Mouse (Mus musculus) CH12.LX (cell line): ENCODE data around the gene Tjp3. TPM values are rescaled to one million over a fixed set of nuclear protein-coding genes. Genes with fewer than 3 reads are reported as not detected.

ENCODE experiments used
- DNase-seq: peaks from one replicate; pipeline ENCODE4 v3.0.0-alpha.2; 2013; ENCODE audit errors: extremely low read depth
- H3K27ac ChIP-seq: 2 replicates; pipeline ENCODE4 v1.5.1; 2012; ENCODE audit warnings: low read depth, mild to moderate bottlenecking, control low read depth, moderate library complexity; ENCODE audit not compliant: insufficient read depth
- H3K27me3 ChIP-seq: replicated peaks from 2 replicates; pipeline ENCODE3; 2012; ENCODE audit warnings: inconsistent platforms
- H3K36me3 ChIP-seq, 2 experiments: replicated peaks in 1 of 2; 2 replicates each; pipeline versions ENCODE3 to v1.6.1; 2012; ENCODE audit warnings: inconsistent platforms in 1 of 2, low read length in 1 of 2, mild to moderate bottlenecking in 1 of 2, mixed read lengths in 1 of 2, moderate library complexity in 1 of 2; ENCODE audit not compliant: control insufficient read depth in 1 of 2, insufficient read depth in 1 of 2
- H3K4me1 ChIP-seq, 2 experiments: 2 replicates each; pipeline ENCODE4 v1.6.1; 2012; ENCODE audit warnings: inconsistent platforms in 1 of 2, moderate library complexity in 1 of 2; ENCODE audit not compliant: insufficient read depth in 2 of 2, control insufficient read depth in 1 of 2
- H3K4me2 ChIP-seq: 2 replicates; pipeline ENCODE4 v1.6.1; 2012; ENCODE audit warnings: low read depth, mild to moderate bottlenecking, control low read depth; ENCODE audit not compliant: poor library complexity, insufficient read depth, severe bottlenecking
- H3K4me3 ChIP-seq, 3 experiments: fragments of 150-350 bp in 1 of 3; sonication (generic) in 1 of 3; replicated peaks in 1 of 3; 2 replicates each; pipeline versions ENCODE3 to v1.5.1; 2011 to 2012; ENCODE audit warnings: low read depth in 2 of 3, low read length in 2 of 3, mild to moderate bottlenecking in 2 of 3, moderate library complexity in 2 of 3, control low read depth in 1 of 3, improper control_type of control experiment in 1 of 3, inconsistent platforms in 1 of 3, mixed read lengths in 1 of 3; ENCODE audit not compliant: poor library complexity in 1 of 3
- H3K79me2 ChIP-seq: replicated peaks from 2 replicates; pipeline ENCODE4 v1.6.1; 2012; ENCODE audit warnings: mild to moderate bottlenecking, moderate library complexity; ENCODE audit not compliant: control insufficient read depth, poor library complexity, insufficient read depth, severe bottlenecking; ENCODE audit errors: extremely low read depth
- H3K9ac ChIP-seq: 2 replicates; pipeline ENCODE4 v1.6.1; 2012; ENCODE audit warnings: low read depth, mild to moderate bottlenecking, control low read depth, moderate library complexity; ENCODE audit not compliant: insufficient read depth
- H3K9me3 ChIP-seq: replicated peaks from 2 replicates; pipeline ENCODE3; 2012; ENCODE audit warnings: low read length, inconsistent platforms, mixed read lengths
- BHLHE40 ChIP-seq: IDR thresholded peaks from 2 replicates; pipeline ENCODE4 v1.6.1; 2011; ENCODE audit warnings: mild to moderate bottlenecking, low read depth, low read length, improper control_type of control experiment
- CHD1 ChIP-seq: IDR thresholded peaks from 2 replicates; pipeline ENCODE4 v1.6.1; 2012; ENCODE audit warnings: low read depth, low read length, improper control_type of control experiment, inconsistent platforms
- CHD2 ChIP-seq: IDR thresholded peaks from 2 replicates; pipeline ENCODE4 v1.6.1; 2011; ENCODE audit warnings: low read length, improper control_type of control experiment
- CTCF ChIP-seq, 2 experiments: IDR thresholded peaks in 1 of 2; conservative IDR thresholded peaks in 1 of 2; 2 replicates each; pipeline ENCODE4 v1.5.1; 2011 to 2012; ENCODE audit warnings: low read depth in 2 of 2, low read length in 2 of 2, improper control_type of control experiment in 1 of 2, inconsistent platforms in 1 of 2, mild to moderate bottlenecking in 1 of 2, moderate library complexity in 1 of 2
- E2F4 ChIP-seq: IDR thresholded peaks from 2 replicates; pipeline ENCODE4 v1.6.1; 2011; ENCODE audit warnings: low read depth, low read length, improper control_type of control experiment; ENCODE audit not compliant: insufficient replicate concordance
- KAT2A ChIP-seq: IDR thresholded peaks from 2 replicates; pipeline ENCODE4 v1.6.1; 2012; ENCODE audit warnings: low read length, improper control_type of control experiment, inconsistent platforms; ENCODE audit not compliant: insufficient replicate concordance
- MAX ChIP-seq: IDR thresholded peaks from 2 replicates; pipeline ENCODE4 v1.6.1; 2011; ENCODE audit warnings: low read length, improper control_type of control experiment
- MAZ ChIP-seq: IDR thresholded peaks from 2 replicates; pipeline ENCODE4 v1.6.1; 2012; ENCODE audit warnings: low read depth, mild to moderate bottlenecking, inconsistent platforms, low read length, improper control_type of control experiment, moderate library complexity
- MXI1 ChIP-seq: IDR thresholded peaks from 2 replicates; pipeline ENCODE4 v1.6.1; 2011; ENCODE audit warnings: mild to moderate bottlenecking, low read depth, low read length, improper control_type of control experiment
- MYC ChIP-seq: IDR thresholded peaks from 2 replicates; pipeline ENCODE4 v1.6.1; 2011; ENCODE audit warnings: low read depth, mild to moderate bottlenecking, improper control_type of control experiment, low read length
- NRF1 ChIP-seq: IDR thresholded peaks from 2 replicates; pipeline ENCODE4 v1.6.1; 2014; ENCODE audit warnings: low read depth, mild to moderate bottlenecking, inconsistent platforms, low read length, improper control_type of control experiment, moderate library complexity
- RAD21 ChIP-seq: IDR thresholded peaks from 2 replicates; pipeline ENCODE4 v1.6.1; 2011; ENCODE audit warnings: low read depth, mild to moderate bottlenecking, low read length, improper control_type of control experiment, moderate library complexity
- RCOR1 ChIP-seq: conservative IDR thresholded peaks from 2 replicates; pipeline ENCODE4 v1.6.1; 2012; ENCODE audit warnings: low read depth, mild to moderate bottlenecking, inconsistent platforms, low read length, improper control_type of control experiment
- SMC3 ChIP-seq: IDR thresholded peaks from 2 replicates; pipeline ENCODE4 v1.6.1; 2011; ENCODE audit warnings: low read depth, low read length, improper control_type of control experiment
- TBP ChIP-seq: conservative IDR thresholded peaks from 2 replicates; pipeline ENCODE4 v1.6.1; 2011; ENCODE audit warnings: low read depth, low read length, improper control_type of control experiment
- TCF12 ChIP-seq: IDR thresholded peaks from 2 replicates; pipeline ENCODE4 v1.6.1; 2014; ENCODE audit warnings: low read depth, mild to moderate bottlenecking, inconsistent platforms, low read length, improper control_type of control experiment
- UBTF ChIP-seq: IDR thresholded peaks from 2 replicates; pipeline ENCODE4 v1.6.1; 2012; ENCODE audit warnings: low read depth, mild to moderate bottlenecking, inconsistent platforms, low read length, improper control_type of control experiment, moderate library complexity
- USF1 ChIP-seq: IDR thresholded peaks from 2 replicates; pipeline ENCODE4 v1.6.1; 2014; ENCODE audit warnings: low read depth, mild to moderate bottlenecking, inconsistent platforms, low read length, improper control_type of control experiment
- ZMIZ1 ChIP-seq: IDR thresholded peaks from 2 replicates; pipeline ENCODE4 v1.6.1; 2012; ENCODE audit warnings: low read depth, mild to moderate bottlenecking, inconsistent platforms, low read length, improper control_type of control experiment
- dilution Hi-C: fragments of 300-500 bp; cut with MboI; formaldehyde crosslinking; loops from 2 replicates; pipeline ENCODE4 v1.14.3; 2020; ENCODE audit warnings: low sequenced_read_pairs; ENCODE audit not compliant: extremely low pct_unique_long_range_greater_than_20kb, extremely low pct_ligation_motif_present
- in situ Hi-C: fragments of 300-500 bp; cut with MboI; formaldehyde crosslinking; loops from 3 replicates; pipeline ENCODE4 v1.14.3; 2019; ENCODE audit warnings: low sequenced_read_pairs, low pct_ligation_motif_present, low pct_unique_long_range_greater_than_20kb, mixed read lengths
- polyA plus RNA-seq: library from polyadenylated mRNA; unstranded; fragments of >175 nt; gene quantifications from 2 replicates; pipeline ENCODE4 v1.2.1, GENCODE M21; 2012; ENCODE audit warnings: low read depth; ENCODE audit not compliant: insufficient read length
- total RNA-seq, 2 experiments: library from RNA; depleted of rRNA; stranded (reverse); fragments of 300-350 nt in 1 of 2; fragments of >200 nt in 1 of 2; gene quantifications; 2 replicates each; pipeline ENCODE4 v1.2.3; 2012 to 2014

Gene Tjp3
- total and polyA plus RNA-seq, 3 experiments = 0.42 to 7.2 (median 0.76) TPM

DNA sequence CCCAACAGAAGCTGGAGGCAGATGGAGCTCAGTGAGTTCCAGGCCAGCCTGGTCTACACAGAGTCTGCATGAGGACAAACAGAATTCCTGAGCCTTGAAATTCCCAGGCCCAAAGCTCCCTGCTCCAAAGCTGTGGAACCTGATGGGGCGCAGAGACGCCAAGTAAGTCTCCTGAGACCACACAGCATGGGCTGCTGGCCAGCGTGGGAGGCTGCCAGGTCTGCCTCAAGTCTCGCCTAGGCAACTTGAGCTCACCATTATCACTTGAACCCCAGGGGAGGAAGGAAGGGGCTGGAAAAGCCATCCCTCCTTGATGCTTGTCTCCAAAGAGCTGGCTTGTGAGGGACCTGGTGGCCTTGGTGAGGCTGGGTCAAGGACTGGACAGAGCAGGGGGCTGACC, 38.6 kb upstream of the Tjp3 start:
- Histone ChIP-seq H3K4me2 (no peak overlapping the region), H3K27ac (no peak overlapping the region), H3K27me3 (no peaks in the 10 kb centered on the region), H3K9me3 (no peaks in the 10 kb centered on the region), H3K4me1 (peaks cover 6 to 24% of the 10 kb centered on the region in 2 experiments), H3K4me3 (no peak overlapping the region), H3K36me3 (peaks cover 23 to 55% of the 10 kb centered on the region in 2 experiments), H3K79me2 (no peaks in the 10 kb centered on the region), H3K9ac (no peak overlapping the region)
- dilution Hi-C loops (no loop called here), in situ Hi-C loops (no loop called here)
- TF ChIP-seq MAX = no peak
- no peak for TF ChIP-seq RAD21
- no peak for TF ChIP-seq CHD2
- no peak for TF ChIP-seq CHD1
- TF ChIP-seq KAT2A = no peak
- no peak for TF ChIP-seq SMC3
- TF ChIP-seq ZMIZ1 = no peak
- no peak for TF ChIP-seq RCOR1
- no peak for TF ChIP-seq MXI1
- no peak for TF ChIP-seq TBP
- TF ChIP-seq NRF1 = no peak
- no peak for TF ChIP-seq E2F4
- TF ChIP-seq BHLHE40 = no peak
- no peak for TF ChIP-seq UBTF
- no peak for TF ChIP-seq CTCF (conservative IDR thresholded peaks at IDR 0.05 in 1 of 2, IDR thresholded peaks at IDR 0.05 in 1 of 2; ENCODE audit: low read depth in 2 of 2, low read length in 2 of 2)
- TF ChIP-seq MYC = no peak
- TF ChIP-seq MAZ = no peak
- TF ChIP-seq TCF12 = no peak
- no peak for DNase-seq

- no peak for TF ChIP-seq USF1
- Histone ChIP-seq H3K4me1 (peaks cover 6 to 24% of the 10 kb centered on the region in 2 experiments), H3K27ac (no peak overlapping the region), H3K79me2 (no peaks in the 10 kb centered on the region), H3K27me3 (no peaks in the 10 kb centered on the region), H3K9me3 (no peaks in the 10 kb centered on the region), H3K36me3 (peaks cover 29 to 61% of the 10 kb centered on the region in 2 experiments), H3K4me3 (no peak overlapping the region), H3K9ac (no peak overlapping the region), H3K4me2 (no peak overlapping the region)
- dilution Hi-C loops (no loop called here), in situ Hi-C loops (no loop called here)
- DNase-seq = no peak
Observed at GRCm38 (mm10) chr10:81329194-81329975, 38.0 kb upstream of the Tjp3 start.
